Mouse (Mus musculus) bone marrow, adult 2 months (tissue): Measurements from ENCODE around the gene Pde8a.

ENCODE experiments used
- CTCF ChIP-seq: fragments of 200-500 bp; IDR thresholded peaks from 2 replicates; pipeline ENCODE4 v1.5.1; 2011; ENCODE audit warnings: low read length, control low read depth; ENCODE audit not compliant: control insufficient read depth, insufficient read depth
- POLR2A ChIP-seq: fragments of 200-500 bp; IDR thresholded peaks from 2 replicates; pipeline ENCODE4 v1.6.1; 2011; ENCODE audit warnings: low read depth, mild to moderate bottlenecking, control low read depth, low read length, borderline replicate concordance; ENCODE audit not compliant: control insufficient read depth

DNA sequence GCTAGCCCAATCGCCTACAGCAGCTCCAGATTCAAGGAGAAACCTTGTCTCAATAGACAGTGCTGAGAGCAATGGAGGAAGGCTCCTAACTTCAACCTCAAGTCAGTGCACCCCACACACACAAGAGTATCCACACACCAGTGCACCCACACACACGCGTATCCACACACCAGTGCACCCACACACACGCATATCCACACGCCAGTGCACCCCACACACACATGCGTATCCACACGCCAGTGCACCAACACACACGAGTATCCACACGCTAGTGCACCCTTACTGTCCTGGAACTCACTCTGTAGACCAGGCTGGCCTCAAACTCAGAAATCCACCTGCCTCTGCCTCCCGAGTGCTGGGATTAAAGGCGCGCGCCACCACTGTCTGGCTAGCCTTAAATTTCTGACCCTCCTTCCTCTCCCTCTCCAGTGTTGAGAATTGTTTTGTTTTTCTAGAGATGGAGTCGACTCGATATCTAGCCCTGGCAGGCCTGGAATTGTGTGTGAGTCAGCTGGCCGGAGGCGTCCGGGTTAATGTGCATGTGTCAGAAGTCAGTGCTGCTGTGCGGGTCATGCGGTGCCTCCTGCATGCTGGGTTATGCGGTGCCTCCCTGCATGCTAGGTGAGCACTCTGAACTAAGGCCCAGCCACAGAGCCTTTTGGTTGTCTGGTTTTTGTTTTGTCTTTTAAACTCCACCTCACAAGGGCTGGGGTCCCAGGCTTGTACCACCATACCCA is 124.6 kb downstream of the Pde8a start:
- TF ChIP-seq POLR2A (no peak), CTCF (no peak)
